Mouse (Mus musculus) left cerebral cortex, postnatal 10 days (tissue): ENCODE results near the gene Dnajc7. TPM values are rescaled to one million over a fixed set of nuclear protein-coding genes. Genes with fewer than 3 reads are reported as not detected.
"Not testable (repeated sequence)": the region's sequence is repeated elsewhere in the genome, so short reads cannot be mapped to it uniquely, and the experiment has no call there.

Experiments used
- DNase-seq, 2 experiments: peaks; one replicate each; pipeline ENCODE4 v3.0.0; 2021 to 2022; ENCODE audit warnings: low spot score in 2 of 2, mixed read lengths in 1 of 2; ENCODE audit errors: extremely low spot score in 1 of 2
- intact Hi-C: fragments of 180-260 bp; cut with DNase I; formaldehyde crosslinking; loops from one replicate; pipeline ENCODE4 v1.15.1; 2025
- total RNA-seq, 2 experiments: library from RNA; stranded (reverse); gene quantifications; 2 replicates each; pipeline ENCODE4 v1.2.3; 2021

Dnajc7 gene
- 100 to 1,000 TPM; 234 to 253 TPM for total RNA-seq

DNA sequence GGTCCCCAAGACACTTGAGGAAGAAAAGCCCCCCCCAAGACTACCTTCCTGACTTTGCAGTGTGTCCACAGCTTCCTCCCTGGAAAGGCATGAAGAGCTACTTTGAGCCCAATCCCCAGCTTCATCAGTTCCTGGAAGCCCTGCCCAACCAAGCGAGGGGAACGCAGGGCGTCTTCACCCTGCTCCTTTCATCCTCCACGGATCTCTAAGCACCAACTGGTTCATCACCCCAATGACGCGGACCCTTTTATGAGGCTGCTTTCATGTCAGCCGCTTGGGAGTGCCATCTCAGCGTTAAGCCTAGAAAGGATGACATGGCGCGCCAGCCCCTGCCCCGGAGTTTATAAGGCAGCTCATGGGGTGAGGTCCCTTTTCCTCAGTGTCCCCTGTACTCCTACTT lies at the start of gene Dnajc7:
Dnajc7 (minus strand) TSS at position 187 of the 400 bp plus-strand sequence.
- intact Hi-C loops: no loop called here
- DNase-seq: peak in 1 of 2 experiments; percentile 53

GRCm38 (mm10) chr11:100659806-100660205 lies 39.8 kb upstream of the Dnajc7 start:
- intact Hi-C loops: no loop called here

DNA sequence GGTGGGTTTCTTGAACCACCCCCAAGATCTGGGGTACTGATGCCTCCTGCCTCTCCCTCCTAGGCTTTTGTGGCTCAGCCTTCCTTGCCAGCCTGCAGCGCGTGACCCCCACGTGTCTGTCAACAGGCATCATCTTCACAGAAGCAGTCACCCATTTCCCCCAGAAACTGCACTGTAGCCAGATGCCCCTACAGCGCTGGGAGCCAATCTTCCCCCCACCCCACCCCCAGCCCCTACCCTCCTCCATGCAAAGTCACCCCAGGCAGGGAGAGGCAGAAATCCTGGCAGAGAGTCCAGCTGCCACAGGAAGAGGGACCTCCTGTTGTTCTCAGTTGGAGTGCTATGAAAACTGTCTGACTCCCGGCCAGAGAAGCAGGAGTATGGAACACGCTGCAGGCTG lies 36.5 kb upstream of the Dnajc7 start:
- peak in 1 of 2 experiments; percentile 34 for DNase-seq
- intact Hi-C loops: no loop called here

More at GRCm38 (mm10) chr11:100659806-100660205, 39.8 kb upstream of the Dnajc7 start:
- no peak for DNase-seq

GRCm38 (mm10) chr11:100655589-100655988 lies 35.6 kb upstream of the Dnajc7 start:
- intact Hi-C loops: not testable (repeated sequence)

DNA sequence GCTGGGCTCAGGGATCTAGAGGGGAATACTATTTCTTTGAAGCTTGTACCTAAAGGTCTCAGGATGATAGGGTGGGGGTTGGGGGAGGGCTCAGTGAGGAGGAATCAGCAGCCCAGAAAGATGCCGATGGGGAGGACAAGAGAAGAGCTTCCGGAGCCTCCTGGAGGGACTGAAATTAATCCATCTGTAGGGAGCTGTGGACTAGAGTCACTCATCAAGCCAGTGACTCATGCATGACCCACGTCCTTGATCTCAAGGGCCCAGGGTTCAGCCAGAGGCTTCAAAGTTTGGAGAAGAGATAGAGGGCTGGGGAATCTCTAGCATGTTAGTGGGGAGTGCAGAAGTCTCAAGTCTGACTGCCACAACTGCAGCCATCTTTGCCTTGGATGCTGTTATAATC lies 31.8 kb upstream of the Dnajc7 start:
- intact Hi-C loops: loop anchor here (5.0 kb wide), 1 partner anchor 36 kb away; no protein-coding TSS in a partner anchor
- no peak for DNase-seq

More at GRCm38 (mm10) chr11:100655589-100655988, 35.6 kb upstream of the Dnajc7 start:
- not testable (repeated sequence) for DNase-seq

- no peak for DNase-seq
- intact Hi-C loops: loop anchor here (5.0 kb wide), 1 partner anchor 36 kb away; no protein-coding TSS in a partner anchor
These were observed 31.2 kb upstream of the Dnajc7 start for GRCm38 (mm10) chr11:100651205-100651604.

DNA sequence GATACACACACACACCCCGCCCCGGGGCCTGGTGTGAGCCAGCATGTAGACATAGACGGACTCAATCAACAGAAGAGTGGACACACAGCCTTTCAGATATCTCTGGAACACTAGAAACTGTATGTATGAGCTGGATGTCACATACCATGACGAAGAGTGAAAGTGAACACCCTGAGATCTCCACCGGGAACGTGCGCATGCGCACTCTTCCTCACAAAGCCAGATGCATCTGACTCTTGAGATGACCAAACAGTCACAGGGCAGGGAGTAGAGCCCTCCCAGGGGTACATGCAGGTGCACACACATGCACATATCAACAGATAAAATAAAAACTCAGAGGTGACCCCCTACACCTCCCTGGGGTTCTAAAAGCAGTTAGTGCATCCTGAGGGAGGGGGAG lies 28.4 kb upstream of the Dnajc7 start:
- DNase-seq: no peak
- intact Hi-C loops: no loop called here

- intact Hi-C loops: no loop called here
- DNase-seq: peak in 1 of 2 experiments; percentile 62
These were observed 26.3 kb upstream of the Dnajc7 start for GRCm38 (mm10) chr11:100646265-100646664.

DNA sequence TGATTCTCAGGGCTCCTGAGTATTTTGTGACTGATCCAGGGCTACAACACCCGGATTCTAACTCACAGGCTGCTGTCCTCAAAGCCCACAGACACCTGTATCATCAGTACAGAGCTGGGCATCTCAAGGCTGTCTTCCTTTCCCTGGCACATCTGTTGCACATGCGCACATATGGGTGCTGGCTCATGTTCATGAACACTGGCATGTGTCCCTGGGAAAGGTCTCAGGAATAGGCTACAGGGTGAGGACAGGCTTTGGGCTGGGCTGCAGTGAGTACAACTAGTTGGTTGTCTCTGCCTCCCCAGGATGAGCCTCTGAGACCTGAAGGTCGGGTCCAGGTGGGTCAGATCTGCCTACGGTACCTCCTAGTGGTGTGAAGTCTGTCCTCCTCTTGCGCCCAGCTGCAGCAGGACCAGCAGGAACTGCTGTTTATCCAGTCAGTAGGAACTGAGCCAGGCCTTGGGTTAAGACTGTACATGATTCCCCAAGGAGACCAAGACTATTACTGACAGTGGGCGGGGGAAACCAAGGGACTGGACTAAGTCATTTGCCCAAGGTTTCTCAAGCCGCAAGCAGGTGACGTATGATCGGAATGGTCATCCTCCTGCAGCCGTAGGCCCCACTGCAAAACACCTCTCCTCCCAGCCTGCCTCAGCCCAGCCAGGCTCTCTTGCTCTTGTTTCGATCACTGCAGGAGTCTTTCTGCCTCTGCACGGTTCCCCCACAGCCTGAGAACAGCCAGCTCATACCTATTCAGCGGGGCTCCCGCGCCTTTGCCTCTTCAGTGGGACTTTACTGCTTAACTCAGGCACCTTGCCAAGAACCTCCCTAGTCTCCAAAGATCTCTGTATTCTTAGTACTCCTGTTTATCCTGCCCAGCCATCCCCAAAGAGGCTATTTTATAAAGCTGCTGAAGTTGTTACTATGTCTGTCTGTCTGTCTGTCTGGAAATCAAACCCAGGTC lies 23.9 kb upstream of the Dnajc7 start:
- peak in 1 of 2 experiments; percentile 63 for DNase-seq
- intact Hi-C loops: no loop called here

DNA sequence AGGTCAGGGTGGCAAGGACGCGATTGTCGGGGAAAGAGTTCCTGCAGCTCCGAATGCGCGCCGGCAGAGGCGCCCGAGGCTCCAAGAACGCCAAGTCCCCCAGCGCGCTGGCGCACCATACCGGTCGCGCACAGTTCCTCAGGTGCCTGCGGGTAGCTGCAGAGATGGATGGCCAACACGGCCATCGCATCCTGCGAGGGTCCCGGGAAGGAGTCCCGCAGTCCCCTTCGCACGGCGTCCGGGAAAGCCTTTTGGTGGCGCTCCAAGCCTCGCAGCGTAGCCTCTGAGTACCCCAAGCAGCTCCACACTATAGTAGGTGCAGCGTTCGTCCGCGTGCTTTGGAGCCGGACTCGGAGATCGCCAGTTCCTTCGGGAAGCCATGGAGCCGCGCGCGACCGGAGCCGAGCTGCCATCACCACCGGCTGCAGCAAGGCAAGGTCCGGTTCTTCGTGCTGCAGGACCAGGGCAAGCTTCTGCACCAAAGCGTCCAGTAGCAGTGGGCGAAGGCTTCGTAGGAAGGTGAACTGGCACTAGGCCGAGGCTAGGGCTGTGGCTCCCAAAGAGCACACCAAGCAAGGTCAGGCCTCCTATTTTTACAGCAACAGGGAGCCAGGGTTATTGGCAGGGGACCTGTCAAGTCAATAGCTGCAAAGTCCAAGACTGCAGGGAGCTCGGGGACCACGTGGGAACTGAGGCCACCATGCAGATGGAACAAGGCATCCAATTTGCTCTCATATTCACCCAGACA lies 20.4 kb upstream of the Dnajc7 start:
- peak in 1 of 2 experiments; percentile 63 for DNase-seq
- intact Hi-C loops: no loop called here

- intact Hi-C loops: no loop called here
- no peak for DNase-seq
These were observed 14.6 kb upstream of the Dnajc7 start for GRCm38 (mm10) chr11:100634530-100634929.

- intact Hi-C loops: no loop called here
- DNase-seq: peak in 1 of 2 experiments; percentile 55
These were observed 8.9 kb upstream of the Dnajc7 start for GRCm38 (mm10) chr11:100628862-100629352.

GRCm38 (mm10) chr11:100628056-100628455 lies 8.1 kb upstream of the Dnajc7 start:
- no peak for DNase-seq
- intact Hi-C loops: no loop called here

GRCm38 (mm10) chr11:100626701-100627195 lies 6.8 kb upstream of the Dnajc7 start:
- DNase-seq: peak; percentile 44 to 81
- intact Hi-C loops: loop anchor here (2.0 kb wide), 1 partner anchor 68 kb away; no protein-coding TSS in a partner anchor

DNA sequence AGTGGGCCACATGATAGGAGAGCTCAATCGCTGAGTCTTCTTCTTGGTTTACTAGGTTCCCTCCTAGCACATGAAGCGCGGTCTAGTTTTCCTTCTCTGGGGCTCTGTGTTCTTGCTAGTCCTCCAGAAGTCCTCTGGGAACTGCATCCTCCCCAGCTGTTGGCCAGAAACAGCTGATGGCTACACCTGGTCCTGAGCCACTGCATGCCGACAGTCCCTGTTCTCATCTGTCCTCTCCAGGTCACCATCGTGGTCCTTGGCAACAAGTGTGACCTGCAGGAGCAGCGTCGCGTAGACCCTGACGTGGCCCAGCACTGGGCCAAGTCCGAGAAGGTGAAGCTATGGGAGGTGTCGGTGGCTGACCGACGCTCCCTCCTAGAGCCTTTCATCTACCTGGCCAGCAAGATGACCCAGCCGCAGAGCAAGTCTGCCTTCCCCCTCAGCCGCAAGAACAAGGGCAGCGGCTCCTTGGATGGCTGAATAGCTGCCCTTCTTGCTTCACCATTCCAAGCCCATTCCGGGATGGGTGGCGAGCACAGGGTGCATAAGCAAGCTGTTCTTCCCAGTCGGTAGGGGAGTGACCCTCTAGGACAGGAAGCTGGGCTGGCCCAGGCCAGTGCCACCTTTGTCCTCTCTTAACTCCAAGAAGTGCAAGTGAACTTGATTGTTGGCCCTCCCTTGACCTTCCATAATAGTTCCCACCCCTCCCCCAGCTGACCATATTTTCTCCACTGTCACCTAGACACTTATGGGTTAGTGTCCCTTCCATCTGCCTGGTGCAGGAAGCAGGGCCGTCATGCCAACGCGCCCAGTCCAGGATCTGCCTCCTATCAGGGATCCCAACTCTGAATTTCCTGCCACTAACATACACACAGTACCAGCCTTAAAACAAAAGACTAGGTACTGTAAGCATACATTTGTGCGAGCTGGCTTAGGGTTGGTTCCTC lies 6.1 kb upstream of the Dnajc7 start:
- DNase-seq: no peak

DNA sequence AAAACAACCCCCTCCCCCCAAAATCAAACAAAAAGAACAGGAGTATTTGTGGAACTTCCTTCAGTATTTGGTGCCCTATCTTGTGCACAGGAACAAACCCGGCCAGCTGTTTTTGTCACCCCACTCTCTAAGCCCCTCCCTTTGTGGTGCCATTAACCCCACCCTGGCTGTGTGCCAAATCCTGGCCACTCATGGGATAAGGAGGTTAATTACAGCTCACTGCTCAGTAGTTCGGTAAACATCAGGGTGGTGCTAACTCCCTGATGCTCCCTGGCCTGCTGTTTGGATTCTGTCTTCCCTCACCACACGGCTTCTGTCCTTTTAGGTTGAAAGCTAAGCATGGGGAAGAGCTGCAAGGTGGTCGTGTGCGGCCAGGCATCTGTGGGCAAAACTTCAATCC lies 3.9 kb upstream of the Dnajc7 start:
- intact Hi-C loops: no loop called here

More for the DNA sequence above, 6.1 kb upstream of the Dnajc7 start:
- intact Hi-C loops: loop anchor here (2.0 kb wide), 1 partner anchor 69 kb away; no protein-coding TSS in a partner anchor

GRCm38 (mm10) chr11:100622714-100623113 lies 2.7 kb upstream of the Dnajc7 start:
- intact Hi-C loops: no loop called here
- DNase-seq: peak; percentile 93 to 97

More for the DNA sequence above, 3.9 kb upstream of the Dnajc7 start:
- peak in 1 of 2 experiments; percentile 72 for DNase-seq

DNA sequence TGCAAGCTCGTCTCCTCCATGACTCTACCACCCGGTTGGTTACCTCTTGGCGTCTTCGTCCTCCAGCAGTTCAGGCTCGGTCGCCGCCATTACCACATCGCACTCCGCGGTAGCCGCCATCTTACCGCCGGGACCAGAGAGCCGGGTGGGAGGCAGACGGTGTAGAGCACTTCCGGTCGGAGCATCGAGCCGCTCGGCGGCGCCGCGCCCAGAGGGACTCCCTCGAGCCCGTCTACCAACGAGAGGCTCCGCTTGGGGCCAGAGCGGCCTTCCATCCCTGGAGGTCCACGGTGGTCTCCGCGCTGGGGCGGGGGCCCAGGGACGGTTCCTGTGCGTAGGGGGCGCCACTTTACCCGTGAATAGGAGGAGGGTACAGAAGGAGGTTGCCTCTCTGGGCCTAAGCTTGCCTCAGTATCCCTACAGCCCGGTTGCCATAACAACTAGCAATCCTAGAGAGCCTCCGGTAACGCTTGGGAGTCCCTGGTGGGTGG lies 438 bp downstream of the Dnajc7 start:
- peak; percentile 97 to 98 for DNase-seq
- intact Hi-C loops: no loop called here
